Mouse (Mus musculus) bone marrow, adult 2 months (tissue): Measurements from ENCODE around the gene Btn1a1.

Source experiments
- CTCF ChIP-seq: fragments of 200-500 bp; IDR thresholded peaks from 2 replicates; pipeline ENCODE4 v1.5.1; 2011; ENCODE audit warnings: low read length, control low read depth; ENCODE audit not compliant: control insufficient read depth, insufficient read depth
- POLR2A ChIP-seq: fragments of 200-500 bp; IDR thresholded peaks from 2 replicates; pipeline ENCODE4 v1.6.1; 2011; ENCODE audit warnings: low read depth, mild to moderate bottlenecking, control low read depth, low read length, borderline replicate concordance; ENCODE audit not compliant: control insufficient read depth

DNA sequence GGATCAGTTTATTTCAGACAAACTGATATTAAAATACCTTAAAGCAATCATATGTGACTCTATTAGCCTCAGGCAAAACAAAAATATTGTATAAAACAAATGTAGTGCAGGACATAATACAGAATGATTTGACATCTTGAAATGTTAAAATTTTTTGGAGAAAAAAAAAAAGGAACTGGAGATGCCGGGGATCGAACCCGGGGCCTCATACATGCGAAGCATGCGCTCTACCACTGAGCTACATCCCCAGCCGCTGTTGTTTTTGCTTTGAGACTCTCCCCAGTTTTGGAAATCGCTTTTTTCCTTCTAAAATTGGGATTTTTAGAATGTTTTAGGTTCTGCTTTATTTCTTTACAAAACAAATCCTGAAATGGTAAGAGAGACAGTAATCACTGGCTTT is 27.2 kb downstream of the Btn1a1 start:
- TF ChIP-seq POLR2A (no peak), CTCF (no peak)
